Mouse (Mus musculus) liver, embryonic 14.5 days (tissue): ENCODE results near the gene Igfbp2. TPM values are rescaled to one million over a fixed set of nuclear protein-coding genes. Genes with fewer than 3 reads are reported as not detected.
A peak's percentile ranks its signal among the peaks of the same experiment; 100 is the strongest.

Experiments used
- ATAC-seq: fragments of 200-750 bp; cut with Nextera tagmentation; 2 replicates; pipeline ENCODE4 v1.8.0; 2017; ENCODE audit warnings: moderate number of reproducible peaks, mild to moderate bottlenecking, moderate library complexity; ENCODE audit not compliant: insufficient read depth
- DNase-seq, 3 experiments: peaks; one replicate each; pipeline ENCODE4 v3.0.0-alpha.2; 2012 to 2013; ENCODE audit warnings: low read depth in 3 of 3, low spot score in 3 of 3
- H3K27ac ChIP-seq: fragments of 300-500 bp; sonication (generic); 2 replicates; pipeline ENCODE4 v1.5.1; 2014; ENCODE audit warnings: moderate library complexity, mild to moderate bottlenecking, control low read depth, inconsistent platforms
- H3K27me3 ChIP-seq: fragments of 300-500 bp; sonication (generic); 2 replicates; pipeline ENCODE4 v1.6.1; 2014; ENCODE audit warnings: mild to moderate bottlenecking, low read length, moderate library complexity; ENCODE audit not compliant: control insufficient read depth, insufficient read depth
- H3K36me3 ChIP-seq: fragments of 300-500 bp; sonication (generic); replicated peaks from 2 replicates; pipeline ENCODE4 v1.6.1; 2014; ENCODE audit warnings: low read depth; ENCODE audit not compliant: control insufficient read depth, insufficient read depth
- H3K4me1 ChIP-seq, 2 experiments: fragments of 200-500 bp in 1 of 2; fragments of 300-500 bp in 1 of 2; sonication (generic) in 1 of 2; replicated peaks; 2 replicates each; pipeline ENCODE4 v1.6.1; 2012 to 2014; ENCODE audit warnings: antibody characterized with exemption in 1 of 2, inconsistent platforms in 1 of 2, low read length in 1 of 2; ENCODE audit not compliant: control insufficient read depth in 2 of 2, insufficient read depth in 2 of 2
- H3K4me2 ChIP-seq: fragments of 300-500 bp; sonication (generic); 2 replicates; pipeline ENCODE4 v1.6.1; 2014; ENCODE audit warnings: low read depth, mild to moderate bottlenecking, control low read depth, moderate library complexity
- H3K4me3 ChIP-seq, 2 experiments: fragments of 200-500 bp in 1 of 2; fragments of 300-500 bp in 1 of 2; sonication (generic) in 1 of 2; 2 replicates each; pipeline ENCODE4 v1.5.1; 2012 to 2014; ENCODE audit warnings: low read depth in 2 of 2, low read length in 2 of 2, mild to moderate bottlenecking in 2 of 2, control low read depth in 1 of 2, inconsistent platforms in 1 of 2, moderate library complexity in 1 of 2; ENCODE audit not compliant: insufficient read depth in 1 of 2
- H3K9ac ChIP-seq: fragments of 300-500 bp; sonication (generic); replicated peaks from 2 replicates; pipeline ENCODE4 v1.6.1; 2014; ENCODE audit warnings: mild to moderate bottlenecking, control low read depth, moderate library complexity
- H3K9me3 ChIP-seq: fragments of 300-500 bp; sonication (generic); 2 replicates; pipeline ENCODE4 v1.6.1; 2016; ENCODE audit warnings: low read length, mixed read lengths; ENCODE audit not compliant: control insufficient read depth
- CTCF ChIP-seq: IDR thresholded peaks from 2 replicates; pipeline ENCODE4 v1.5.1; 2016; ENCODE audit warnings: antibody characterized with exemption, low read depth, control low read depth
- EP300 ChIP-seq: IDR thresholded peaks from 2 replicates; pipeline ENCODE4 v1.6.1; 2016; ENCODE audit warnings: antibody characterized with exemption, low read depth
- WGBS: fragments of 180-500 bp; shearing (Covaris S2); extraction: QIAGEN DNeasy Blood & Tissue Kit; methylation state at CpG from one replicate; pipeline ENCODE4 v1.1.7; 2014; ENCODE audit not compliant: insufficient replicate concordance; 5-methylcytosine and 5-hydroxymethylcytosine counted together
- polyA plus RNA-seq, 2 experiments: library from polyadenylated mRNA; depleted of rRNA in 1 of 2; stranded (reverse) in 1 of 2; unstranded in 1 of 2; fragments of >200 nt; fragmentation: Nextera tagmentation in 1 of 2; extraction: Ambion mirVana in 1 of 2; gene quantifications; 2 replicates each; pipeline versions ENCODE4 v1.2.1 to v1.2.3; 2012 to 2014

Igfbp2 gene
- polyA plus RNA-seq, 2 experiments: 2.3 to 2.4 TPM

DNA sequence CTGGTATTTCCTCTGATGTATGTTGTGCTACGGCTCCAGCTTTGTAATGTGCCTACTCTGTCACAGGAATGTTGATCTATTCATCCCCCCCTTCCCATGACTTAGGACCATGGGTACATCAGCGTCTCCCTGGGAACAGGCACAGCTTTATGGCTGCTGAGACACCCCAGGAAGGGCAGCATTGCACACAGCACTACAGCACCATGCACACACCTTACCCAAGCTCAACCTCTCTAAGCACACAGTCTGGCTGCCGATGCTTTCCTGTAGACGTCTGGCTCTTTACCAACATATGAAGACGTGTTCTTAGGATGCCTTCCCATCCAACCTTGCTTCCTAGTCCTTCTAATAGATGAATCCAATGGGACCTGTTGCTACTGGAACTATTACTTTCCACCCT, 42.1 kb downstream of the Igfbp2 start:
- no peak overlapping the region for H3K4me2 ChIP-seq
- WGBS: 57% methylated on average over 5 of the region's 5 CpGs
- no peaks in the 10 kb centered on the region for H3K36me3 ChIP-seq
- H3K4me3 ChIP-seq: no peak overlapping the region
- no peak overlapping the region for H3K9ac ChIP-seq
- no peaks in the 10 kb centered on the region for H3K9me3 ChIP-seq
- ATAC-seq (no peak), DNase-seq (no peak)
- H3K27ac ChIP-seq: no peak overlapping the region
- TF ChIP-seq EP300 (no peak), CTCF (no peak)
- H3K4me1 ChIP-seq: no peaks in the 10 kb centered on the region; a peak in 1 of 4 replicates
- H3K27me3 ChIP-seq: peaks cover 11% of the 10 kb centered on the region

DNA sequence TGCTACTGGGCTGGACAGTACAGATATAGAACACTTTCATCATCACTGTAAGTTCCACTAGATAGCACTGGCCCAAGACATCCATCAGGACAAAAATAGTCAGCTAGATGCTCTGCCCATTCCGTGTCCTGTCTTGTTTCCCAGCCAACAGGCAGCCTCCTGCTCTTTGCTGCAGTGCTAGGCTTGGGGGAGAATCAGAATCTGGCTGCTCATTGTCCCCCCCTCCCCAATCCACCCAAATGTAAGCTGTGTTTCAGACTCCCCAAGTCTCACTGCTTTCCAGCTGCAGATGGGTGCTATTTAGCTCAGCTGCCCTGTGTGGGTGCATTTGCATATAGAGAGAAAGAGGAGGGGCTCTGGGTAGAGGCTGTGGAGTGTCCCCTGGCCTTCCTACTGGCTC, 43.0 kb downstream of the Igfbp2 start:
- no peak for DNase-seq

DNA sequence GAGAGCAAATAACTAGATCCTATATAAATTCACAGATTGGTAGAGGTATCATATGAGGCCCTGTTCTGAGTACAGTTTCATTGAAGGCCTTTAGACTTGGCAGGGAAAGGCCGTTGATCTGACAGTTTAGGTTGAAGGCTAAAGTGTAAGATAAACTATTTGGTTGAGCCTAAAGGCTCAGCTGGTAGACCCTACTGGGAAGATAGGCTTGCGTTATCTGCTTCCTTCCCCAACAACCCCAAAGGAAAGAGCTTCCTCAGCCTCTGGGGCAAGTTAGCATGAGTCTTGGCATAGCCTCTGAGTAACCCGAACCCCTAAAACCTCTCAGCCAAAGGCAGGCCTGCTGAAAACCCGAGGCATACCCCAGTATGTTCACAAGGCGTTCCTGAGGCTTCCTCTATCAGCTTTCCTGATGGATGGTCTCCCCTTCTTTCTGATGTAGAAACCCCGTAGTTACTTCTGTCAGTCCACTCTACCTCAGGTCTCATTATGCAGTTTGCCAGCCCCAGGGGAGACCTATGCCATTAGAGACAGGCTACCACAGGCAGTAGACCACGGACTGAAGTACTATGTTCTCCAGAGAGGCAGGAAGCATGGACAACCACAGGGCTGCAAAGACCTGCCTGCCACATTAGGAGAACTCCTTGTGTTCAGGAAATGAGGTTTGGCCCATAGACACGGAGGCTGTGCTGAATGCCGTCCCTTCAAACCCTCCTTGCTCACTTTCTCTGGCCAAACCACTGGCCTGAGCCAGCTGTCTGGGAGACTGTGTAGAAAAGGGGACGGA, 44.3 kb downstream of the Igfbp2 start:
- H3K27ac ChIP-seq: no peak overlapping the region
- WGBS: 22% methylated on average over 10 of the region's 10 CpGs
- no peaks in the 10 kb centered on the region for H3K9me3 ChIP-seq
- peaks cover 0 to 5% of the 10 kb centered on the region in 2 experiments; a peak in 2 of 4 replicates for H3K4me1 ChIP-seq
- H3K27me3 ChIP-seq: peaks cover 33% of the 10 kb centered on the region
- no peak for TF ChIP-seq CTCF
- TF ChIP-seq EP300: no peak
- H3K4me3 ChIP-seq: no peak overlapping the region
- no peaks in the 10 kb centered on the region for H3K36me3 ChIP-seq
- ATAC-seq (no peak), DNase-seq (no peak)
- no peak overlapping the region for H3K9ac ChIP-seq
- no peak overlapping the region for H3K4me2 ChIP-seq

More for the DNA sequence above, 43.0 kb downstream of the Igfbp2 start:
- no peak overlapping the region for H3K4me3 ChIP-seq
- no peaks in the 10 kb centered on the region for H3K9me3 ChIP-seq
- no peak overlapping the region for H3K27ac ChIP-seq
- WGBS: 44% methylated on average over 1 of the region's 1 CpGs
- no peaks in the 10 kb centered on the region for H3K36me3 ChIP-seq
- no peak for ATAC-seq
- TF ChIP-seq EP300 (no peak), CTCF (no peak)
- H3K4me2 ChIP-seq: no peak overlapping the region
- H3K4me1 ChIP-seq: peaks cover 0 to 5% of the 10 kb centered on the region in 2 experiments; a peak in 2 of 4 replicates
- no peak overlapping the region for H3K9ac ChIP-seq
- H3K27me3 ChIP-seq: peaks cover 20% of the 10 kb centered on the region

DNA sequence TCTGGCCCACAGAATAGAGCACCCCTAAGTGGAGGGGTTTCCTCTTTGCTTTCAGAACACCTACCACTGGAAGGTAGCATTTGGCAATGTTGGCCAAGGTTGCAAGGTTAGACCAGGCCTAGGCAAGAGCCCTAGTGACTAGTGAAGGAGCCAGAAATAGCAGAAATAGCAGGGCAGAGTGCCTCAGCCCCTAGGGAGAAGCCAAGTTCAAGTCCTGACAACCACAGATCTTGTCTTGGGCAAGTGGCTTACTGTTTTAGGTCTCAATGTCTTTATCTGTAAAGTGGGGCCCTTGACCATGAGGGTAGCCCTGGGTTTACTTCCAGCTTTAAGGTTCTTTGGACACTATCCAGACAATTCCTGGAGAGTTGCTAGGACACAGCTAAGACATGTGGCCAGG, 45.0 kb downstream of the Igfbp2 start:
- H3K9me3 ChIP-seq: no peaks in the 10 kb centered on the region
- peaks cover 0 to 5% of the 10 kb centered on the region in 2 experiments; a peak in 2 of 4 replicates for H3K4me1 ChIP-seq
- H3K27me3 ChIP-seq: peaks cover 39% of the 10 kb centered on the region

DNA sequence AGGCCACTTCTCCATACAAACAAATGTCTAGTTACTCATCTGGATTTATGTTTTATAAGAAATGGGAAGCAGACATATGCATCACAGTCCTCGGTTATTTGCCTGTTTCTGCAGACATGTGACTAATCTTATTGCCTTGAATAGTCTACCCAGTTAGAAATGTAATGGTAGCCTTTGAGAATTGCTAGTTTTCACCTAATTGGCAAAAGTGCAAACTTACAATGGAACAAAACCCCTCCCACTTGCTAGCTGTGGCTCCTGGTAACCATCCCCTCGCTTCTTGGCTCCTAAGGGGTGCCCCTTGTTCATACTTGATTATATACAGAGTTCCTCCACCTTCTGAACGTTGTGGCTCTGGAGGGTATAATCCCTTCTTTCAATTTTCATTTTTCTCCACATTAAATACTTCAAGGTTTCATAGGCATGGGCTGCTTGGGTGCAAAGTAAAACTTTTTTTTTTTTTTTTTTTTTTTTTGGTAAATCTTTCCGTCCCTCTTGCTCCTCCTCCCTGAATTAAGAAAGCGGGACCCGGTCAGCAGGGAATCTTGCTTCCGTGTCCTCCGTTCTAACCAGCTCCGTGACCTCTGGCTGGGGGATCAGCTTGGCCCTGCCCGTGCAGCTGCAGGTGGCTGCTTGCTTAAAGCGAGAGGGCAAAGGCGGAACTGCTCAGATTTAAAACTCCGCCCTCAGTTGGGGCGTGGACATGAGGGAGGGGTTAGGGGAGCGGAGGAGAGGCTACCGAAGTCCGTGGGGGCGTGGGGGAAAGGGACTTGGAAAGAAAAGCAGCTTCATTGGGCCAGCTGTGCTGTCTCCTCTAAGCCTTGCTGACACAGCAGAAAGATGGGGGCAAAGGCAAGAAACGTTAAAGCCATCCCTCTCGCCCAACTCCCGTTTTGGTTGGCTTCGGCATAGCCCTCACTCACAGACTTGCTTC, 45.6 kb downstream of the Igfbp2 start:
- 7% methylated on average over 22 of the region's 22 CpGs for WGBS
- ATAC-seq (no peak), DNase-seq (peak in 2 of 3 experiments; percentile 12 to 33)
- Histone ChIP-seq H3K27me3 (peaks cover 46% of the 10 kb centered on the region), H3K27ac (no peak overlapping the region), H3K36me3 (no peaks in the 10 kb centered on the region), H3K4me2 (peak overlapping the region; percentile 61), H3K9ac (no peak overlapping the region), H3K9me3 (no peaks in the 10 kb centered on the region), H3K4me3 (peak overlapping the region; percentile 29 to 37), H3K4me1 (peaks cover 0 to 5% of the 10 kb centered on the region in 2 experiments; a peak in 2 of 4 replicates)
- TF ChIP-seq CTCF: no peak
- TF ChIP-seq EP300: no peak

More for the DNA sequence above, 45.0 kb downstream of the Igfbp2 start:
- no peak overlapping the region for H3K27ac ChIP-seq
- no peak overlapping the region for H3K4me2 ChIP-seq
- TF ChIP-seq CTCF (no peak), EP300 (no peak)
- DNase-seq (no peak), ATAC-seq (no peak)
- no peak overlapping the region for H3K4me3 ChIP-seq
- H3K9ac ChIP-seq: no peak overlapping the region
- H3K36me3 ChIP-seq: no peaks in the 10 kb centered on the region
